Mouse (Mus musculus): Measurements from ENCODE around the gene Tbc1d23. TPM values are rescaled to one million over a fixed set of nuclear protein-coding genes. Genes with fewer than 3 reads are reported as not detected.
"Not testable (repeated sequence)": the region's sequence is repeated elsewhere in the genome, so short reads cannot be mapped to it uniquely, and the experiment has no call there.

Gene Tbc1d23
- total RNA-seq, 2 experiments from 2014 or later, result 24.6 to 29.0 TPM

DNA sequence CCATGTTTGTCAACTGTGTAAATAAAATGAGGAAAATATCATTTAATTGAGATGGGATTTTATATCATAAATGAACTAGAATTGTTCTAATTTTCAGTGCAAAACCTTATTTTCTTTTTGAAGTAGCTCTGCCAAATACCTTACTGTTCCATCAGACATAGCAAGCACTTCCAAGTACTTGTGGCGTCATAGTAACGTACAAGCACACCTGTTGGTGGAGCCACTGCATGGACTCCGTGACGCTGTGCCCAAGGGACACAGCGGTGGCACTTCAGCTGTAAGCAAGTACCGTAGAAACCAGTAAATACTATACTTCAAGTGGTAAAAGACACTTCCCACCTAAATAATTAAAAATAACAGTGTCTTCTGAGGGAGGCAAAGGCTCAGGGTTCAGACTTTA, 10.9 kb downstream of the Tbc1d23 start:
- no peak for DNase-seq

DNA sequence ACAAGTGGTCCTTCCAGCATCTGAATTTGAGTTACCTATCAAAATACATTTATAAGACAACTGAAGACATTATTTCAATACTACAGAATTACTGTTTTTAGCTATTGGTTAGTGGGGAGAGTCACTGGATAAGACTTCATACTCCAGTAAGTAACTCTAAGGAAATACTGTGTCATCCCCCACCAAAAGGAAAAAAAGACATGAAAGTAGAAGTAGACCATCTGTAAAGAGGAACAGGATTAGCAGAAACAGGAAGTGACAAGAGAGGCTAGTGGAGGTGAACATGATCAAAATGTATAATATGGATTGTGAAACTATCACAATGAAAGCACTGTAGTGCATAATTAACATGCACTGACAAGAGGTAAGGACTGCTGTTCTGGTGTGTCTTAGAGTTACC, 15.3 kb downstream of the Tbc1d23 start:
- no peak for DNase-seq

- DNase-seq, result no peak
These were observed 20.3 kb downstream of the Tbc1d23 start for GRCm38 (mm10) chr16:57211037-57211436.

- no peak for DNase-seq
These were observed 23.0 kb downstream of the Tbc1d23 start for GRCm38 (mm10) chr16:57208342-57208741.

- no peak for DNase-seq
These were observed 34.0 kb downstream of the Tbc1d23 start for GRCm38 (mm10) chr16:57197281-57197680.

- no peak for DNase-seq
These were observed 34.7 kb downstream of the Tbc1d23 start for GRCm38 (mm10) chr16:57196590-57196989.

- no peak for DNase-seq
These were observed 40.1 kb downstream of the Tbc1d23 start for GRCm38 (mm10) chr16:57191214-57191613.

- DNase-seq, result no peak
These were observed 40.9 kb downstream of the Tbc1d23 start for GRCm38 (mm10) chr16:57190390-57190789.

- DNase-seq, result no peak
These were observed 41.8 kb downstream of the Tbc1d23 start for GRCm38 (mm10) chr16:57189493-57189892.

- no peak for DNase-seq
These were observed 44.7 kb downstream of the Tbc1d23 start for GRCm38 (mm10) chr16:57186618-57187017.

DNA sequence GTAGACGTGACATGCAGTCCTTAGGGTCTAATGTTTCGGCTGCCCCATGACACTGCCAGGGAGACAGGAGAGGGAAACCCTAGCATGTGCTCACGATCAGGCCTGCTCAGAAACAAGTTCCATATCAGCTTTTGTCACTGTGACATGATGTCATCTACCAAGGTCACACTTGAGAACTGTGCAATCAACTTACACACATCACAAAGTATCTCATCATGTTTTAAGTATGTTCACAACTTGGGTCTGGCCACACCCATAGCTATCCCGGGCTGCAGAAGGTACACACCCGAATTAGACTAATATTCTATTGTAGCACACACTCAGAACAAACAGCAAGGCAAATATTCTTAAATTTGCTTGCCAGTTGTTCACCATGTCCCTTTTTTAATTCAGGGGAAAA, 49.3 kb downstream of the Tbc1d23 start:
- no peak for DNase-seq

GRCm38 (mm10) chr16:57181180-57181579, 50.1 kb downstream of the Tbc1d23 start:
- DNase-seq, result no peak

GRCm38 (mm10) chr16:57177664-57178063, 53.6 kb downstream of the Tbc1d23 start:
- DNase-seq, result no peak

DNA sequence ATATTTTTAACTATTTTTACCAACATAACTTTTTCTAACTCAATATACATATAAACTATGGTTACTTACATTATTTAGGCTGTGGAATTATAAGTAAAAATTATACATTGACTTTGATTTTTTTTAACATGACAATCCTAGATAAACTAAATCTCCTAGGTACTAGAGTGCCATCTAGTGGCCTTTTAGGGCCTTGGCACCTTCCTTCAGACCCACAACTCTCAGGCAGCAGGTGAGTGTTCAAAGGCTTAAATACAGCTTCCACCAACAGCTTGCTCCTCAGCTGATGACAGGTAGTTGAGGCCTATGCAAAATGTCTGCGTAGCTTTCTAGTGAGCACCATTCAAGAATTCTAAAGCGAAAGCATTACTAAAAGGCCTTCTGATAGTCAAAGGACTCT, 54.0 kb downstream of the Tbc1d23 start:
- no peak for DNase-seq

- DNase-seq, result no peak
These were observed 55.0 kb downstream of the Tbc1d23 start for GRCm38 (mm10) chr16:57176276-57176675.

DNA sequence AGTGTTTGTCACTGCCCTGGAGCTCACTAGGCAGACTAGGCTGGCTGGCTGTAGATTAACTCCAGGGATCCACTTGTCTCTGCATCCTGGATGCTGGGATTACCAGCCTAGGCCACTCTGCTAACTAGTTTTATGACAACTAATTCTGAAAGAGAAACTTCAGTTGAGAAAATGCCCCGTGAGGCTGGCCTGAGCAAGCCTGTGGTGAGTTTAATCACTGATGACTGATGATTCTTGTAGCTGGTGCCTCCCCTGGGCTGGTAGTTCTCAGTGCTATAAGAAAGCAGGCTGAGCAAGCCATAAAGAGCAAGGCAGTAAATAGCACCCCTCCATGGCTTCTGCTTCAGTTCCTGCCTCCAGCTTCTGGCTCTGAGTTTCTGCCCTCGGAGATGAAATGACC, 55.6 kb downstream of the Tbc1d23 start:
- no peak for DNase-seq

- DNase-seq, result not testable (repeated sequence)
These were observed 56.8 kb downstream of the Tbc1d23 start for GRCm38 (mm10) chr16:57174480-57174879.

- no peak for DNase-seq
These were observed 59.7 kb downstream of the Tbc1d23 start for GRCm38 (mm10) chr16:57171570-57171969.

- DNase-seq, result no peak
These were observed 60.1 kb downstream of the Tbc1d23 start for GRCm38 (mm10) chr16:57171161-57171560.

- no peak for DNase-seq
These were observed 63.1 kb downstream of the Tbc1d23 start for GRCm38 (mm10) chr16:57168236-57168635.

DNA sequence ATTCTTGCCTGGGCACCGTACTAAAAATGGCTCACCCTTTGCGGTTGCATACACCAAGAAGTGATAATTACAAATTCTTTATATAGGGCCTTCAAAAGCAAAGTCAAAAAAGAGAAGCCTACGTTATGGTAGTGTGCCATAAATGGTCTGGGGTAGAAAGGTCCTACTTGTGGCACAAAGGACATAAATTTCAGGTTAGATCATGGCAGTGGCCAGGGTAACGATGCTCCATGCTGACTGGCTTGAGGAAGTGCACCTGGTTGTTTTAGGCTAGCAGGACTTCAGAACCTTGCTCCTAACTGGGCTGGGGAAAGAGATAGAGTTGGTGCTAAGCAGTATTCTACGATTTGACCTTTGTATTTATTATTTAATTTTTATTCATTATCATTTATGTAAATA, 63.8 kb downstream of the Tbc1d23 start:
- DNase-seq, result no peak

DNA sequence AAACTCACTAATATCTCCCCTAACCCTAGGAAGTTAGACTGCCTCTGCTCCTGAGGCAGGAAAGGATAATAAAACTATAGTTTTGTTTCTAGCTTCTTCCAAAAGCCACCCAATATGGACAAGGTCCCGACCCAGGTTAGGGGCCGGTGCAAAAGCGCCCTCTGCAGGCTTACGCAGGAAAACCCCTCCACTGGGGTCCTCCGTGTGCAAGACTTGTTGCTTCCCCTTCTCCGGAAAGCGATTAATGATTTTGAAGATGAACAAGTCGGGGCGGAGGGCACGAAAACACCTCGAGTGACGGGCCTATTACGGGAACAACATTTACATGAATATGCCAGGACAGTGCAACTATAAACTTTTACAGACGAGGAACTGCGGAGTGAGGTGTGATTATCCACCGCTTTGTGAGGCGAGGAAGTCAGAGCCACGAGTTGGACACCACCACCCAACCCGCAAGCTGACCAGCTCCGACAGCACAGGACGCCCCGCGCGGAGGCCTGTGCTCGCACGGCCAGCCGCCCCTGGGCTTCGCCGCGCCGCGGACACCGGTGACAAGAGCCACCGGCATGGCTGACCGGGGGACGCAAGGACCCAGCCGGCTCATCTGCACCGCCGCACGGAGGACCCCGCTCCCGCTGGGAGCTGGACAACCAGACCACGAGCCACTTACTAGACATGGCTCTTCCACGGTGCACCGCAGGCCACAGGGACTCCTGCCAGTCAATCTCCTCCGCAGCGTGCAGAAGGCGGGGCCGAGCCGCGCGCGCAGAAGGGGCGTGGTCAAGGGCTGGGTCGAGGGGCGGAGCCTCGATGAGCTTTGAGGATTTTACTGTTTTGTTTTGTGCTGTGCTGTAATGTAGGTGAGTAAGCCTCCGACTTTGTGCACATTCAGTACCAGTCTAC, 64.4 kb downstream of the Tbc1d23 start, which contains the start of gene Nit2:
Gene Nit2 (minus strand): TSS at position 731 of the 903 bp plus-strand sequence.
- DNase-seq, result peak; percentile 97

GRCm38 (mm10) chr16:57166086-57166485, 65.2 kb downstream of the Tbc1d23 start:
- DNase-seq, result no peak

DNA sequence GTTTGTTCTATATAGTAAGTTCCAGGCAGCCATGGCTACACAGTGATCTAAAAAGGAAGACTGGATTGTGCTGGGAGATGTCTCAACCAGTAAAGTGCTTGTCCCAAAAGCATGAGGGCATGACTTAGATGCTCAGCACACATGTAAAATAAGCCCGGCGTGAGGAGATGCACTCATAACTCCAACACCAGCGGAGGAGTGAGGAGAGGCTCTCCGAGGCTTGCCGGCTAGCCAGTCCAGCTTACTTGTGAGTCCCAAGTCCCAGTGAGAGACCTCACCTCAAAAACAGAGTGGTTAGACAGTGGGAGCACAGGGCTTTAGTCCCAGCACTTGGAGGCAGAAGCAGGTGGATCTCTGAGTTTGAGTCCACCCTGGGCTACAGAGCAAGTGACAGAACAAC, 66.1 kb downstream of the Tbc1d23 start:
- no peak for DNase-seq
